Mouse (Mus musculus): Measurements from ENCODE around the gene Slc32a1. TPM values are rescaled to one million over a fixed set of nuclear protein-coding genes. Genes with fewer than 3 reads are reported as not detected.

Slc32a1 gene
- polyA plus RNA-seq, 1 experiment from 2014 or later, result 0.08 TPM

GRCm38 (mm10) chr2:158595103-158595502, 15.5 kb upstream of the Slc32a1 start:
- Histone ChIP-seq H3K4me2 (no peak overlapping the region), H3K9ac (no peak overlapping the region), H3K27me3 (replicated peaks) (peaks cover 55% of the 10 kb centered on the region), H3K4me1 (replicated peaks) (no peaks in the 10 kb centered on the region), H3K4me3 (no peak overlapping the region), H3K27ac (ENCODE audit: poor library complexity, severe bottlenecking) (no peak overlapping the region), H3K9me3 (replicated peaks) (no peaks in the 10 kb centered on the region), H3K36me3 (no peaks in the 10 kb centered on the region)
- under 1% methylated on average over 12 of the region's 12 CpGs for WGBS
- peak; percentile 45 for ATAC-seq (ENCODE audit: insufficient number of reproducible peaks, low FRiP score)

- Histone ChIP-seq H3K9ac (no peak overlapping the region), H3K27ac (ENCODE audit: poor library complexity, severe bottlenecking) (no peak overlapping the region), H3K27me3 (replicated peaks) (peaks cover 56% of the 10 kb centered on the region), H3K36me3 (no peaks in the 10 kb centered on the region), H3K4me2 (no peak overlapping the region), H3K9me3 (replicated peaks) (no peaks in the 10 kb centered on the region), H3K4me1 (replicated peaks) (no peaks in the 10 kb centered on the region), H3K4me3 (no peak overlapping the region)
- WGBS, result 33% methylated on average over 7 of the region's 7 CpGs
- ATAC-seq (ENCODE audit: insufficient number of reproducible peaks, low FRiP score), result no peak
Observed at GRCm38 (mm10) chr2:158595577-158595976, 15.0 kb upstream of the Slc32a1 start.

- no peak overlapping the region for H3K4me2 ChIP-seq
- H3K4me3 ChIP-seq, result no peak overlapping the region
- no peak for ATAC-seq (ENCODE audit: insufficient number of reproducible peaks, low FRiP score)
- H3K4me1 ChIP-seq (replicated peaks), result no peaks in the 10 kb centered on the region
- H3K36me3 ChIP-seq, result no peaks in the 10 kb centered on the region
- 58% methylated on average over 1 of the region's 1 CpGs for WGBS
- H3K27ac ChIP-seq (ENCODE audit: poor library complexity, severe bottlenecking), result no peak overlapping the region
- no peak overlapping the region for H3K9ac ChIP-seq
- peaks cover 65% of the 10 kb centered on the region for H3K27me3 ChIP-seq (replicated peaks)
- H3K9me3 ChIP-seq (replicated peaks), result no peaks in the 10 kb centered on the region
Observed at GRCm38 (mm10) chr2:158596803-158597202, 13.8 kb upstream of the Slc32a1 start.

- WGBS, result 21% methylated on average over 3 of the region's 3 CpGs
- no peak overlapping the region for H3K9ac ChIP-seq
- H3K4me1 ChIP-seq (replicated peaks), result no peaks in the 10 kb centered on the region
- no peaks in the 10 kb centered on the region for H3K9me3 ChIP-seq (replicated peaks)
- H3K4me3 ChIP-seq, result no peak overlapping the region
- no peak overlapping the region for H3K4me2 ChIP-seq
- H3K27ac ChIP-seq (ENCODE audit: poor library complexity, severe bottlenecking), result no peak overlapping the region
- ATAC-seq (ENCODE audit: insufficient number of reproducible peaks, low FRiP score), result no peak
- no peaks in the 10 kb centered on the region for H3K36me3 ChIP-seq
- peaks cover 77% of the 10 kb centered on the region for H3K27me3 ChIP-seq (replicated peaks)
Observed at GRCm38 (mm10) chr2:158600517-158600916, 10.1 kb upstream of the Slc32a1 start.

GRCm38 (mm10) chr2:158601326-158601725, 9.2 kb upstream of the Slc32a1 start:
- H3K27ac ChIP-seq (ENCODE audit: poor library complexity, severe bottlenecking), result no peak overlapping the region
- no peak overlapping the region for H3K9ac ChIP-seq
- no peak for ATAC-seq (ENCODE audit: insufficient number of reproducible peaks, low FRiP score)
- H3K9me3 ChIP-seq (replicated peaks), result no peaks in the 10 kb centered on the region
- H3K4me3 ChIP-seq, result no peak overlapping the region
- peaks cover 77% of the 10 kb centered on the region for H3K27me3 ChIP-seq (replicated peaks)
- WGBS, result 82% methylated on average over 1 of the region's 1 CpGs
- 0 out of 2 replicates have a peak, but pooled peaks cover 4% of the 10 kb centered on the region for H3K4me1 ChIP-seq (replicated peaks)
- no peaks in the 10 kb centered on the region for H3K36me3 ChIP-seq
- no peak overlapping the region for H3K4me2 ChIP-seq

GRCm38 (mm10) chr2:158602663-158603062, 7.9 kb upstream of the Slc32a1 start:
- 42% methylated on average over 15 of the region's 15 CpGs for WGBS
- no peak for ATAC-seq (ENCODE audit: insufficient number of reproducible peaks, low FRiP score)
- peaks cover 85% of the 10 kb centered on the region for H3K27me3 ChIP-seq (replicated peaks)

GRCm38 (mm10) chr2:158606511-158606964, 4.0 kb upstream of the Slc32a1 start:
- Histone ChIP-seq H3K4me1 (replicated peaks) (peaks cover 27% of the 10 kb centered on the region), H3K9me3 (replicated peaks) (no peaks in the 10 kb centered on the region), H3K36me3 (no peaks in the 10 kb centered on the region), H3K4me3 (no peak overlapping the region), H3K4me2 (no peak overlapping the region), H3K27me3 (replicated peaks) (peaks cover 93% of the 10 kb centered on the region), H3K27ac (ENCODE audit: poor library complexity, severe bottlenecking) (no peak overlapping the region), H3K9ac (no peak overlapping the region)
- no peak for ATAC-seq (ENCODE audit: insufficient number of reproducible peaks, low FRiP score)
- 11% methylated on average over 4 of the region's 4 CpGs for whole genome bisulfite sequencing

More at GRCm38 (mm10) chr2:158602663-158603062, 7.9 kb upstream of the Slc32a1 start:
- Histone ChIP-seq H3K36me3 (no peaks in the 10 kb centered on the region), H3K4me2 (no peak overlapping the region), H3K27ac (ENCODE audit: poor library complexity, severe bottlenecking) (no peak overlapping the region), H3K9ac (no peak overlapping the region), H3K4me1 (replicated peaks) (peaks cover 9% of the 10 kb centered on the region), H3K9me3 (replicated peaks) (no peaks in the 10 kb centered on the region), H3K4me3 (no peak overlapping the region)

GRCm38 (mm10) chr2:158609681-158610080, 886 bp upstream of the Slc32a1 start:
- no peak overlapping the region for H3K27ac ChIP-seq (ENCODE audit: poor library complexity, severe bottlenecking)
- H3K9me3 ChIP-seq (replicated peaks), result no peaks in the 10 kb centered on the region
- peak overlapping the region; percentile 38 for H3K4me2 ChIP-seq
- H3K36me3 ChIP-seq, result no peaks in the 10 kb centered on the region
- no peak overlapping the region for H3K9ac ChIP-seq
- H3K27me3 ChIP-seq (replicated peaks), result peaks cover 98% of the 10 kb centered on the region
- peak overlapping the region; percentile 30 for H3K4me3 ChIP-seq
- under 1% methylated on average over 27 of the region's 27 CpGs for WGBS
- ATAC-seq (ENCODE audit: insufficient number of reproducible peaks, low FRiP score), result no peak
- peaks cover 37% of the 10 kb centered on the region for H3K4me1 ChIP-seq (replicated peaks)

GRCm38 (mm10) chr2:158611326-158611719, 756 bp downstream of the Slc32a1 start:
- peaks cover 99% of the 10 kb centered on the region for H3K27me3 ChIP-seq (replicated peaks)
- no peaks in the 10 kb centered on the region for H3K36me3 ChIP-seq
- H3K9ac ChIP-seq, result no peak overlapping the region
- H3K4me1 ChIP-seq (replicated peaks), result peaks cover 41% of the 10 kb centered on the region
- H3K4me2 ChIP-seq, result peak overlapping the region; percentile 53
- no peak overlapping the region for H3K27ac ChIP-seq (ENCODE audit: poor library complexity, severe bottlenecking)
- no peaks in the 10 kb centered on the region for H3K9me3 ChIP-seq (replicated peaks)
- no peak for ATAC-seq (ENCODE audit: insufficient number of reproducible peaks, low FRiP score)
- H3K4me3 ChIP-seq, result peak overlapping the region; percentile 30
- WGBS, result 0% methylated on average over 30 of the region's 30 CpGs

GRCm38 (mm10) chr2:158611726-158612670, 1.4 kb downstream of the Slc32a1 start:
- Histone ChIP-seq H3K9me3 (replicated peaks) (no peaks in the 10 kb centered on the region), H3K4me1 (replicated peaks) (peaks cover 36% of the 10 kb centered on the region), H3K36me3 (no peaks in the 10 kb centered on the region), H3K27ac (ENCODE audit: poor library complexity, severe bottlenecking) (no peak overlapping the region), H3K27me3 (replicated peaks) (peaks cover 100% of the 10 kb centered on the region), H3K4me3 (peak overlapping the region; percentile 30; the same call in 1 of the 2 replicates), H3K4me2 (no peak overlapping the region), H3K9ac (no peak overlapping the region)
- no peak for ATAC-seq (ENCODE audit: insufficient number of reproducible peaks, low FRiP score)
- WGBS, result 5% methylated on average over 30 of the region's 30 CpGs

- no peak overlapping the region for H3K4me2 ChIP-seq
- no peak overlapping the region for H3K9ac ChIP-seq
- no peak overlapping the region for H3K4me3 ChIP-seq
- H3K9me3 ChIP-seq (replicated peaks), result no peaks in the 10 kb centered on the region
- H3K27me3 ChIP-seq (replicated peaks), result peaks cover 100% of the 10 kb centered on the region
- no peaks in the 10 kb centered on the region for H3K36me3 ChIP-seq
- no peak for ATAC-seq (ENCODE audit: insufficient number of reproducible peaks, low FRiP score)
- H3K4me1 ChIP-seq (replicated peaks), result peaks cover 36% of the 10 kb centered on the region
- 9% methylated on average over 10 of the region's 10 CpGs for WGBS
- H3K27ac ChIP-seq (ENCODE audit: poor library complexity, severe bottlenecking), result no peak overlapping the region
Observed at GRCm38 (mm10) chr2:158612671-158613250, 2.2 kb downstream of the Slc32a1 start.
